Mouse (Mus musculus) stomach, embryonic 15.5 days (tissue): ENCODE measurements around the gene Fbp1. TPM values are rescaled to one million over a fixed set of nuclear protein-coding genes. Genes with fewer than 3 reads are reported as not detected.

Experiments used
- ATAC-seq: fragments of 200-750 bp; cut with Nextera tagmentation; 2 replicates; pipeline ENCODE4 v1.8.0; 2017; ENCODE audit warnings: low read depth, moderate number of reproducible peaks, moderate TSS enrichment; ENCODE audit not compliant: insufficient read depth, low FRiP score
- H3K27ac ChIP-seq: fragments of 300-500 bp; sonication (generic); 2 replicates; pipeline ENCODE4 v1.5.1; 2015; ENCODE audit warnings: mild to moderate bottlenecking, inconsistent platforms
- H3K27me3 ChIP-seq: fragments of 300-500 bp; sonication (generic); replicated peaks from 2 replicates; pipeline ENCODE4 v1.6.1; 2015; ENCODE audit warnings: inconsistent platforms
- H3K36me3 ChIP-seq: fragments of 300-500 bp; sonication (generic); 2 replicates; pipeline ENCODE4 v1.6.1; 2015; ENCODE audit warnings: inconsistent platforms
- H3K4me1 ChIP-seq: fragments of 300-500 bp; sonication (generic); 2 replicates; pipeline ENCODE4 v1.6.1; 2015; ENCODE audit warnings: inconsistent platforms
- H3K4me2 ChIP-seq: fragments of 300-500 bp; sonication (generic); 2 replicates; pipeline ENCODE4 v1.6.1; 2015; ENCODE audit warnings: mild to moderate bottlenecking, inconsistent platforms
- H3K4me3 ChIP-seq: fragments of 300-500 bp; sonication (generic); replicated peaks from 2 replicates; pipeline ENCODE4 v1.5.1; 2015; ENCODE audit warnings: inconsistent platforms
- H3K9ac ChIP-seq: fragments of 300-500 bp; sonication (generic); 2 replicates; pipeline ENCODE4 v1.6.1; 2015; ENCODE audit warnings: inconsistent platforms
- H3K9me3 ChIP-seq: fragments of 300-500 bp; sonication (generic); 2 replicates; pipeline ENCODE4 v1.6.1; 2016; ENCODE audit warnings: inconsistent platforms
- WGBS: fragments of 180-500 bp; shearing (Covaris S2); methylation state at CpG from one replicate; pipeline ENCODE4 v1.1.7; 2015; 5-methylcytosine and 5-hydroxymethylcytosine counted together
- polyA plus RNA-seq: library from polyadenylated mRNA; unstranded; fragments of >200 nt; fragmentation: Nextera tagmentation; extraction: Ambion mirVana; gene quantifications from 2 replicates; pipeline ENCODE4 v1.2.1, GENCODE M21; 2015

Gene Fbp1
- polyA plus RNA-seq, 1 experiment from 2014 or later: 2.9 TPM

DNA sequence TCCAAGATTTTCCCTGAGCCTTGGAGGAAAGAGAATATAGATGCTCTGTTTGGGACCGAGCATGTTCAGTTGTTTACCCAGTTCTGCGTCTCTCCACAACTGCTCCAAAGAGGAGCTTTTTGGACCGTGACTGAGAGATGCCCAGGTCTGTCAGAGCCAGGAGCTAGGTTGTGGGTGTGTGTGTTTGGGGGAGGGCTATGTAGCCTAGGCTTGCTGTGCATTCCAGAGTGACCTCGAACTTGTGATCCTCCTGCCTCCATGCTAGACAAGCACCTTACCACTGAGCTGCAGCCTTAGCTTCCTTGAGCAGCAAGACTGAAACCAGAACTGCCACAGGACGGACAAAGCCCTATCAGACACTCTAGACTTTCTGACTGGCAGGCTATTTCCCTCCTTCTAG lies 5.2 kb downstream of the Fbp1 start:
- H3K4me3 ChIP-seq: no peak overlapping the region
- no peak overlapping the region for H3K4me2 ChIP-seq
- no peak for ATAC-seq
- H3K36me3 ChIP-seq: no peaks in the 10 kb centered on the region
- H3K27me3 ChIP-seq: peaks cover 8% of the 10 kb centered on the region
- H3K27ac ChIP-seq: no peak overlapping the region
- 73% methylated on average over 5 of the region's 5 CpGs for WGBS
- no peaks in the 10 kb centered on the region for H3K9me3 ChIP-seq
- no peak overlapping the region for H3K9ac ChIP-seq
- peaks cover 4% of the 10 kb centered on the region for H3K4me1 ChIP-seq

DNA sequence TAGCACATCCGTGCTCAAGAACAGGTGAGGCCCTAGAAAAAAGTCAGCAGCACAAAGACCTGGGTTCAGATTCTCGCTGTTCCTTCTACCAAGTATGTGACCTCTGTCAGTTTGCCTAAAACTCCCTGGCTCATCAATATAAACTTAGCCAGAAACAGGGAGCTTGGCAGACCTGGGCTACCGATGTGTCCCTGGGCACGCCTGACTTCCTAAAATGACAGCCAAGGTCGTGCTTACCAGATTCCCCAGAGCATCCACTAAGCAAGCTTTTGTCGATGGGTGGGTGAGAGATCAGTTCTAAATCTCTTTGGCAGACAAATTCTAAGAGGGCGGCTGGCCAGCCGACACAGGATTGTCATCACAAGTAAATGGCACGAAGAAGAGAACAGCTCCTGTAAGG lies 6.7 kb downstream of the Fbp1 start:
- Histone ChIP-seq H3K27me3 (no peaks in the 10 kb centered on the region), H3K27ac (no peak overlapping the region), H3K4me2 (no peak overlapping the region), H3K9me3 (no peaks in the 10 kb centered on the region), H3K4me1 (no peaks in the 10 kb centered on the region), H3K9ac (no peak overlapping the region), H3K4me3 (no peak overlapping the region), H3K36me3 (no peaks in the 10 kb centered on the region)
- WGBS: 82% methylated on average over 9 of the region's 9 CpGs
- no peak for ATAC-seq

DNA sequence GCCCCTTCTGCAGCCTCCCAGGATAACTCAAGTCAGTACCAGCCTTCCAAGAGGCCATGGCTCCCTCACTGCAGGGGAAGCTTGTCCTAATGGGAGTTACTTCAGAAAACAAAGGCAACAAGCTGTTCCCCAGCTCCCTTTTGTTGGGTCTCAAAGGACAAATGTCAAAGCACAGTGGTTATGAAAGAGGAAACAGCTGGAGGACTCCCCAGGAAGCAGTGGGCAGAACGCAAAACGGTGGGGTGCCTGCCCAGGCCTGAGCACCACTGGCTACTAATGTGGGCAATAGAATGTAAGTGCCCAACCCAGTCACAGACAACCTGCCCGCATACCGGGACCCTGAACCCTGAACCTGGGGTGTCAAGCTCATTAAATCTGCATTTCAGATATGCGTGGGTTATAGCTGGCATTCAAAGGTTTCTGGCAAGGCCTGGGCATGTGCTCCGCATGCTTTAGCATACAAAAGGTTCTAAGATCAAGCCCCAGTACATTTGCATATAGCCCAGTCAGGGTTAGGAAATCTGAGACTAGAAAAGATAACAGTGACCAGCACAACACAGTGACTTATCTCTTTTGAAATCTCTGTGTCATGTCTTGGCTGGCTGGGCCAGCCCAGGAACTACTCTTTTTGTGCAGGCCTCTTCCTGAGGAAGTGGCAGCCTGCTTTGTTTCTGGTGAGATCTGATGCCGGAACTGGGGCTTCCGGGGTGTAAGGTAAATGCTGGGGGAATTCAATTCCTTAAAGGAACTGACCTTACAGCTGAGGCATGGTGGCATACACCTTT lies 8.1 kb downstream of the Fbp1 start:
- no peaks in the 10 kb centered on the region for H3K27me3 ChIP-seq
- H3K27ac ChIP-seq: no peak overlapping the region

DNA sequence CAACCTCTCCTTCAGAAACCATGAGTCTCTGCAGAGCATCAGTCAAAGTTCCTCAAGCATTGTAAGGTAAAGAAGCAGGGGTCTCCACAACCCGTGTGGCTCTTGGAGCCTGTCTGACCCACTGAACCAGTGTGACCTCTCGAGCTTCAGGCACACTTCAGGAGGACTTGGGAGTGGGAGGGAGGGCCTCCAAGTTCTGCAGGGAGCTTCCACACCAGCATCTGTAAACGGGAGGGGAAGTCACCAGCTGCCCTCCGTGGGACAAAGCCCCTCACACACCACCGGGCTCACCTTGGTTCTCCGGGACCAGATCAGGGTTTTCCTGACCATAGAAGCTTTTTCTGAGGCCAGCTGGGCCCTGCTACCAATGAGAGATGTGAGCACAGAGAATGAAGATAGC lies 8.7 kb downstream of the Fbp1 start:
- H3K27ac ChIP-seq: no peak overlapping the region
- 40% methylated on average over 6 of the region's 6 CpGs for WGBS
- H3K4me1 ChIP-seq: no peaks in the 10 kb centered on the region
- no peak for ATAC-seq
- no peak overlapping the region for H3K9ac ChIP-seq
- H3K9me3 ChIP-seq: no peaks in the 10 kb centered on the region
- H3K36me3 ChIP-seq: no peaks in the 10 kb centered on the region
- H3K4me2 ChIP-seq: no peak overlapping the region
- H3K4me3 ChIP-seq: no peak overlapping the region
- H3K27me3 ChIP-seq: no peaks in the 10 kb centered on the region

More for the DNA sequence above, 8.1 kb downstream of the Fbp1 start:
- H3K9ac ChIP-seq: no peak overlapping the region
- H3K4me3 ChIP-seq: no peak overlapping the region
- 53% methylated on average over 8 of the region's 8 CpGs for WGBS
- H3K4me2 ChIP-seq: no peak overlapping the region
- no peaks in the 10 kb centered on the region for H3K4me1 ChIP-seq
- no peaks in the 10 kb centered on the region for H3K36me3 ChIP-seq
- no peak for ATAC-seq
- no peaks in the 10 kb centered on the region for H3K9me3 ChIP-seq

DNA sequence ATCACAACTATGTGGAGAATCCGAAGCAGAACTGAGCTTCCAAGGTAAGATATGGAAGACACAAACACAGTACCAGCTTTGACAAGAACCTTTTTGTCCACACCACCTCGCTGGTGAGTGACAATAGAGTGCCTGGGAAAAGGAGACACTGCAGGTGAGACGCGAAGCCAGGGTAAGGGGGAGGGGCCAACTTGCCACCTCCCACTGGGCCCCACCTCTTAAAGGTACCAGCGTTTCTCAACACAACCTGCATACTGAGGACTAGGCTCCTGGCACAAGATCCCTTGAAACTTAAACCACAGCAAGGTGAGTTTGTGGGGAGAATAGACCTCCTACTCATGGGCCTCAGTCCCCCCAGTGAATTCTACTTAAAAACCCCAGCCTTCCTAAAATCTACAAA lies 10.8 kb downstream of the Fbp1 start:
- Histone ChIP-seq H3K36me3 (no peaks in the 10 kb centered on the region), H3K4me3 (no peak overlapping the region), H3K4me2 (no peak overlapping the region), H3K27me3 (no peaks in the 10 kb centered on the region), H3K4me1 (no peaks in the 10 kb centered on the region), H3K27ac (no peak overlapping the region), H3K9ac (no peak overlapping the region), H3K9me3 (no peaks in the 10 kb centered on the region)
- WGBS: 9% methylated on average over 5 of the region's 5 CpGs
- peak; percentile 59; the same call in 1 of the 2 replicates for ATAC-seq

DNA sequence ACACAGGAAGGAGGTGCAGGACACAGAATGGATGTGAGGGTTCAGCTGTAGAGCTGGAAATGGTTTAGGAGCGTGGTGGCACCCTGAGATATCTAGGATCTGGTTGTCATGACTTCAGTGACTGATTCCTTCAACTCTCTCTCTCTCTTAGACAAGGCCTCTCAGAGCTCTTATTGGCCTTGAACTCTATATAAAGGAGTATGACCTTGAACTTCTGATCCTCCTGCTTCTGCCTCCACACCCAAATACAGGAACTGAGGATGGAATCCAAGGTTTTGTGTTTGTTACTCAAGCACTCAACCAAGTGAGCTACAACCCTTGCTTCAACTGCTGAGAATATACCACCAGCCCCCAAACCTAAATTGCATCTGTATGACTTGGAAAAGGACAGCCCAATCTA lies 12.0 kb downstream of the Fbp1 start:
- ATAC-seq: no peak
- Histone ChIP-seq H3K27me3 (no peaks in the 10 kb centered on the region), H3K27ac (no peak overlapping the region), H3K36me3 (no peaks in the 10 kb centered on the region), H3K4me3 (no peak overlapping the region), H3K4me2 (no peak overlapping the region), H3K9me3 (no peaks in the 10 kb centered on the region), H3K4me1 (no peaks in the 10 kb centered on the region), H3K9ac (no peak overlapping the region)
- WGBS: 74% methylated on average over 1 of the region's 1 CpGs

DNA sequence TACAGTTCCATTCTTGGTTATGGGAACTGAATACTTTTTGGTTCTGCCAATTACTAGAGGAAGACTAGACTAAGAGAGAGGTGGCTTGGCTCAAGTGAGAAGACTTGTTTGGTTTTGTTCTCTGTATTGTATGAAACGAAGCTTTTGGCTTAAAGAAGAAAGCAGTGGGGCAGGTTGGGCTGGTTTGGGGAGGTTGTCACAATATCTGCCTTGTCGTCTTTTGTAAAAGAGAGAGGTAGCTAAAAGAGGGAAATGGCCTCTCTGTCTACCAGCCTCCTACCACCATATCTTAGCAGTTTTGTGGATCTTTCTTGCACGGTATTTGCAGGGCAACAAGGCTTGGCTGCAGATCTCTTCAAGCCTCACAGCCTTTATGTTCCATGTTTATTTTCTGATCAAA lies 15.8 kb downstream of the Fbp1 start:
- no peaks in the 10 kb centered on the region for H3K27me3 ChIP-seq
- no peak overlapping the region for H3K9ac ChIP-seq
- WGBS: 58% methylated on average over 3 of the region's 3 CpGs
- no peaks in the 10 kb centered on the region for H3K9me3 ChIP-seq
- peak; percentile 65 for ATAC-seq
- no peak overlapping the region for H3K4me2 ChIP-seq
- H3K4me3 ChIP-seq: no peak overlapping the region
- no peaks in the 10 kb centered on the region for H3K4me1 ChIP-seq
- H3K36me3 ChIP-seq: no peaks in the 10 kb centered on the region
- H3K27ac ChIP-seq: 0 out of 2 replicates have a peak overlapping the region, but pooled peaks have one; percentile 0

DNA sequence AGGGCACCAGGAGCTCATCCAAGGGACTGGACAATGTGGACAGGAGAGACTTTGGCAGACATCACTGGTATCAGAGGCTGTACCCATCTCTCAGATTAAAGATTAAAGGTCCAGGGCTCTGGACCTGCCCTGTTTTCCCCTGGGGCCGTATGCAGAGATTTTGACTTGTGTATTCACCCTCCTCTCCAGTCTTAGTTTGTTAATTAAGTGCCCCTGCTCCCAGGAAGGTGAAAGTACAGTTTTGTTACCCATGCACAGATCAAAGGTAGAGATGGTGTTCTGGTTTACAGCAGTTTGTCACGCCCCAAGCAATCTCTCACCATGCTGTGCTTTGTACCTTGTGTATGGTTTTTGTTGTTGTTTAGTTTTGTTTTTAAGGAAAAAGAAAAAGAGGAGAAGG lies 17.5 kb downstream of the Fbp1 start:
- no peak overlapping the region for H3K27ac ChIP-seq
- H3K9ac ChIP-seq: no peak overlapping the region
- ATAC-seq: no peak
- H3K4me2 ChIP-seq: no peak overlapping the region
- 75% methylated on average over 2 of the region's 2 CpGs for WGBS
- no peaks in the 10 kb centered on the region for H3K4me1 ChIP-seq
- H3K9me3 ChIP-seq: no peaks in the 10 kb centered on the region
- H3K27me3 ChIP-seq: no peaks in the 10 kb centered on the region
- no peaks in the 10 kb centered on the region for H3K36me3 ChIP-seq
- no peak overlapping the region for H3K4me3 ChIP-seq

DNA sequence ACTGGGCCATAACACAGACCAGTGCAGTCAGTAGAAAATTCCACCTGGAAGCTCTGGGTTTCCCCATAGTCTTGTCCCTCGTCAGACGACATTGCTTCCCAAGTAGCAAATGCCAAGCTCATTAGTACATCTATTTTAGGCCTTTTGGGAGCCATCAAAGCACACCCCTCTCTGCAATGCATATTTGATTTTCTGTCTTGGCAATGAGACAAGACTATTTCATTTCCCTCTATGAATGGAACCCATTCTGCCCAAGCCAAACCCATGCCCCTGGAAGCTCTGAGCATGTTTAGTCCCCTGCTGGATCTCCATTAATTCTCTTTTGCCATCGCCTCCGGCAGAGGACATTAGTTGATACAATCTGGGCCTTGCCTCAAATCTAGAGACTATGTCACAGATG lies 21.3 kb downstream of the Fbp1 start:
- no peak overlapping the region for H3K4me3 ChIP-seq
- no peak overlapping the region for H3K27ac ChIP-seq
- H3K9ac ChIP-seq: no peak overlapping the region
- no peak overlapping the region for H3K4me2 ChIP-seq
- no peak for ATAC-seq
- no peaks in the 10 kb centered on the region for H3K36me3 ChIP-seq
- H3K4me1 ChIP-seq: no peaks in the 10 kb centered on the region
- H3K9me3 ChIP-seq: no peaks in the 10 kb centered on the region
- no peaks in the 10 kb centered on the region for H3K27me3 ChIP-seq
- WGBS: 75% methylated on average over 4 of the region's 4 CpGs

DNA sequence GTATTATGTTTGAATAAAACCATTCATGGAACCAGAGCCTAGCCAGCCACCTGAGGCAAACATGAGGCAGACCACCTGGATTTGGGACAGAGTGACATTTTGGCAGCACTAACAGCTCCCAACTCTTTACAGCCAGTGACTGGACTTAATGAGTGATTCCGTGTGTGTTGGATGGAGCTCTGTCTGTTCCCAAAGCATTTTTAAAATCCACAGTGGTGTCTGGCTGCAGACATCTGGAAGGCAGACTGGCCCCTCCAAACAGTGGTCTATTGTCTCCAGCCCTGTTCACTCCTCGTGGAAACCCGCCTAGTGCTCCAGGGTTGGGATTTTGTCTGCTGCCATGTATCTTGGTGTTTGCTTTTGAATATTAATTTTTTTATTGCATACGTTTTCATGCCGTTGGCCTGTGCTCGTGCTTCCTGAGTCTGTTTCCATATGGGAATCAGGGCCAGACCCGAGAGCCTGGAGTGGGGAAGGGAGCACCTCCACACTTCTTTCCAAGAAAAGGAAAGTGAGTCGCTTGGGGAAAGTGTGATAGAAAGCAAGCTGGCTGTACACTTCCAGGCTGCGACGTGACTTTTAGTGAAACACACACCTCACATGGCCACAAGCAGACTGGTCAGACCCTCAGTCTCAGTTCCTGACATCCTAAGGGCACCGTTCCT lies 22.3 kb downstream of the Fbp1 start:
- no peak overlapping the region for H3K27ac ChIP-seq
- 60% methylated on average over 11 of the region's 11 CpGs for WGBS
- 0 out of 2 replicates have a peak, but pooled peaks have one; percentile 15 for ATAC-seq

DNA sequence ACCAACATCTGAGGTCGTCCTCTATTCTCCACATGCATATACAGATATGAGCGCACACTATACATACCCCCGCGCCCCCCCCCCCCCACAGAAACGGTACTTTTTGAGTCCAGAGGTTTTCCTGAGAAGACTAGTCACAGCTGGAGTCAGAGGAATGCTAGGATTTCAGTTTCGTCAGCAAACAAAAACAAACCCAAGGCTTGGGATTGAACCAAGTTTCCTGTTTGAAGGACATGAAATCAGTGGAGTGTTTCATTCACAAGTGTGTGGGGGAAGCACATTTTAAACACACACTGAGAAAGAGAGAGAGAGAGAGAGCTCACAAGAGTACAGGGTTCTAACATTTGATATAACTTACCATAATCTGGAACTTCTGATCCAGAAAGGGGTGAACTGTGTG lies 24.3 kb downstream of the Fbp1 start:
- H3K4me1 ChIP-seq: no peaks in the 10 kb centered on the region
- WGBS: 65% methylated on average over 6 of the region's 6 CpGs
- ATAC-seq: no peak

More for the DNA sequence above, 22.3 kb downstream of the Fbp1 start:
- Histone ChIP-seq H3K4me1 (no peaks in the 10 kb centered on the region), H3K9ac (no peak overlapping the region), H3K36me3 (no peaks in the 10 kb centered on the region), H3K4me2 (no peak overlapping the region), H3K9me3 (no peaks in the 10 kb centered on the region), H3K4me3 (no peak overlapping the region), H3K27me3 (no peaks in the 10 kb centered on the region)

DNA sequence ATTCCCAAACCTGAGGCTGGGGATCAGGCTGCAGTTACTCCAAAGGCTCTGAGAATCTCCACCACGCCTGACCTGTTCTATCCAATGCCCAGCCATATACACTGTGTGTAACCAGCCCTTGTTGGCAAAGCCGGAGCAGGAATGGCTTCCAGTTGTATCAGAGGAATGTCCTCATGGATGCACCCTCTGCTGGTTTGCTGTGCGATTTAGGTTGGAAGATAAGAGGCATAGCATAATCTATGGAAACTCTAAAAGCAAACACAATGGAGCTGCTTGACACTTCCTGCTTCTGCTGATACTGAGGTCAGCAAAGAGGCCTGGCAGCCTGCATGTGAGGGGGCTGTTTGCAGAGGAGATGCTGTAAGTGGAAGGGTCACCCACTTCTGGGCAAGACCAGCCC lies 25.2 kb downstream of the Fbp1 start:
- Histone ChIP-seq H3K4me1 (no peaks in the 10 kb centered on the region), H3K27ac (no peak overlapping the region), H3K9me3 (no peaks in the 10 kb centered on the region), H3K4me2 (no peak overlapping the region), H3K27me3 (no peaks in the 10 kb centered on the region), H3K9ac (no peak overlapping the region), H3K4me3 (no peak overlapping the region), H3K36me3 (no peaks in the 10 kb centered on the region)
- 68% methylated on average over 3 of the region's 3 CpGs for WGBS
- no peak for ATAC-seq

More for the DNA sequence above, 24.3 kb downstream of the Fbp1 start:
- no peak overlapping the region for H3K4me3 ChIP-seq
- no peak overlapping the region for H3K27ac ChIP-seq
- no peak overlapping the region for H3K4me2 ChIP-seq
- H3K9ac ChIP-seq: no peak overlapping the region
- no peaks in the 10 kb centered on the region for H3K36me3 ChIP-seq
- H3K27me3 ChIP-seq: no peaks in the 10 kb centered on the region
- H3K9me3 ChIP-seq: no peaks in the 10 kb centered on the region
